Mouse (Mus musculus) lung, embryonic 16.5 days (tissue): ENCODE measurements at regions not wholly inside any gene's neighbourhood (a gene's known extent, or its start where the extent isn't known, plus 50 kb on each side); places are given as distances from the start of the nearest gene placed in this dataset.

Experiments used
- ATAC-seq: fragments of 200-750 bp; cut with Nextera tagmentation; 2 replicates; pipeline ENCODE4 v1.8.0; 2017; ENCODE audit warnings: low read depth, mild to moderate bottlenecking, moderate library complexity
- H3K27ac ChIP-seq: fragments of 300-500 bp; sonication (generic); 2 replicates; pipeline ENCODE4 v1.5.1; 2014; ENCODE audit warnings: mild to moderate bottlenecking, control low read depth, low read length
- H3K27me3 ChIP-seq: fragments of 300-500 bp; sonication (generic); 2 replicates; pipeline ENCODE4 v1.6.1; 2014; ENCODE audit warnings: low read depth, low read length, mixed read lengths; ENCODE audit not compliant: control insufficient read depth, insufficient read depth
- H3K36me3 ChIP-seq: fragments of 300-500 bp; sonication (generic); 2 replicates; pipeline ENCODE4 v1.6.1; 2014; ENCODE audit warnings: low read length; ENCODE audit not compliant: control insufficient read depth, insufficient read depth
- H3K4me1 ChIP-seq: fragments of 300-500 bp; sonication (generic); replicated peaks from 2 replicates; pipeline ENCODE4 v1.6.1; 2014; ENCODE audit warnings: low read length, mixed read lengths; ENCODE audit not compliant: control insufficient read depth, insufficient read depth
- H3K4me2 ChIP-seq: fragments of 300-500 bp; sonication (generic); 2 replicates; pipeline ENCODE4 v1.6.1; 2014; ENCODE audit warnings: low read depth, low read length, control low read depth
- H3K4me3 ChIP-seq: fragments of 300-500 bp; sonication (generic); 2 replicates; pipeline ENCODE4 v1.5.1; 2014; ENCODE audit warnings: mild to moderate bottlenecking, low read length, control low read depth
- H3K9ac ChIP-seq: fragments of 300-500 bp; sonication (generic); 2 replicates; pipeline ENCODE4 v1.6.1; 2014; ENCODE audit warnings: low read length, control low read depth
- H3K9me3 ChIP-seq: fragments of 300-500 bp; sonication (generic); 2 replicates; pipeline ENCODE4 v1.6.1; 2016; ENCODE audit warnings: low read length; ENCODE audit not compliant: control insufficient read depth
- WGBS: fragments of 180-500 bp; shearing (Covaris S2); extraction: QIAGEN DNeasy Blood & Tissue Kit; methylation state at CpG from one replicate; pipeline ENCODE4 v1.1.7; 2014; 5-methylcytosine and 5-hydroxymethylcytosine counted together

- 87% methylated on average over 1 of the region's 1 CpGs for WGBS
- H3K4me2 ChIP-seq, result no peak overlapping the region
- no peaks in the 10 kb centered on the region for H3K4me1 ChIP-seq
- H3K27me3 ChIP-seq, result no peaks in the 10 kb centered on the region
- H3K4me3 ChIP-seq, result no peak overlapping the region
- H3K27ac ChIP-seq, result no peak overlapping the region
- no peak overlapping the region for H3K9ac ChIP-seq
- H3K36me3 ChIP-seq, result no peaks in the 10 kb centered on the region
- ATAC-seq, result no peak
- no peaks in the 10 kb centered on the region for H3K9me3 ChIP-seq
These were observed 857.9 kb upstream of the Nr2f1 start for GRCm38 (mm10) chr13:79057424-79057823.

- no peak for ATAC-seq
- Histone ChIP-seq H3K27me3 (no peaks in the 10 kb centered on the region), H3K4me1 (no peaks in the 10 kb centered on the region), H3K9me3 (no peaks in the 10 kb centered on the region), H3K4me3 (no peak overlapping the region), H3K27ac (no peak overlapping the region), H3K36me3 (no peaks in the 10 kb centered on the region), H3K4me2 (no peak overlapping the region), H3K9ac (no peak overlapping the region)
These were observed 854.9 kb upstream of the Nr2f1 start for GRCm38 (mm10) chr13:79054481-79054880.

GRCm38 (mm10) chr13:79053428-79053827 is 853.9 kb upstream of the Nr2f1 start:
- Histone ChIP-seq H3K36me3 (no peaks in the 10 kb centered on the region), H3K27ac (no peak overlapping the region), H3K4me1 (no peaks in the 10 kb centered on the region), H3K9me3 (no peaks in the 10 kb centered on the region), H3K4me3 (no peak overlapping the region), H3K9ac (no peak overlapping the region), H3K27me3 (no peaks in the 10 kb centered on the region), H3K4me2 (no peak overlapping the region)
- 74% methylated on average over 1 of the region's 1 CpGs for WGBS
- no peak for ATAC-seq

GRCm38 (mm10) chr13:79047240-79047639 is 847.7 kb upstream of the Nr2f1 start:
- H3K27me3 ChIP-seq, result no peaks in the 10 kb centered on the region
- 86% methylated on average over 1 of the region's 1 CpGs for WGBS
- H3K4me1 ChIP-seq, result no peaks in the 10 kb centered on the region
- no peaks in the 10 kb centered on the region for H3K36me3 ChIP-seq
- H3K4me3 ChIP-seq, result no peak overlapping the region
- no peak for ATAC-seq
- H3K9ac ChIP-seq, result no peak overlapping the region
- H3K4me2 ChIP-seq, result no peak overlapping the region
- H3K27ac ChIP-seq, result no peak overlapping the region
- H3K9me3 ChIP-seq, result no peaks in the 10 kb centered on the region

- no peak overlapping the region for H3K4me2 ChIP-seq
- H3K27me3 ChIP-seq, result no peaks in the 10 kb centered on the region
- no peak overlapping the region for H3K4me3 ChIP-seq
- 60% methylated on average over 5 of the region's 5 CpGs for WGBS
- H3K9ac ChIP-seq, result no peak overlapping the region
- H3K27ac ChIP-seq, result no peak overlapping the region
- ATAC-seq, result no peak
- H3K9me3 ChIP-seq, result no peaks in the 10 kb centered on the region
- H3K36me3 ChIP-seq, result no peaks in the 10 kb centered on the region
- H3K4me1 ChIP-seq, result no peaks in the 10 kb centered on the region
These were observed 845.1 kb upstream of the Nr2f1 start for GRCm38 (mm10) chr13:79044657-79045056.

- no peak overlapping the region for H3K27ac ChIP-seq
- no peaks in the 10 kb centered on the region for H3K27me3 ChIP-seq
- H3K4me3 ChIP-seq, result no peak overlapping the region
- no peak overlapping the region for H3K9ac ChIP-seq
- no peaks in the 10 kb centered on the region for H3K9me3 ChIP-seq
- no peak for ATAC-seq
- H3K4me1 ChIP-seq, result no peaks in the 10 kb centered on the region
- no peaks in the 10 kb centered on the region for H3K36me3 ChIP-seq
- H3K4me2 ChIP-seq, result no peak overlapping the region
These were observed 838.3 kb upstream of the Nr2f1 start for GRCm38 (mm10) chr13:79037883-79038282.

GRCm38 (mm10) chr13:79035276-79035675 is 835.7 kb upstream of the Nr2f1 start:
- no peak for ATAC-seq
- Histone ChIP-seq H3K9me3 (no peaks in the 10 kb centered on the region), H3K4me1 (no peaks in the 10 kb centered on the region), H3K4me2 (no peak overlapping the region), H3K4me3 (no peak overlapping the region), H3K27ac (no peak overlapping the region), H3K9ac (no peak overlapping the region), H3K27me3 (no peaks in the 10 kb centered on the region), H3K36me3 (no peaks in the 10 kb centered on the region)
- WGBS, result 66% methylated on average over 2 of the region's 2 CpGs

- ATAC-seq, result peak; percentile 52; the same call in 1 of the 2 replicates
- Histone ChIP-seq H3K4me1 (no peaks in the 10 kb centered on the region), H3K4me3 (no peak overlapping the region), H3K4me2 (no peak overlapping the region), H3K27ac (no peak overlapping the region), H3K36me3 (no peaks in the 10 kb centered on the region), H3K9ac (no peak overlapping the region), H3K27me3 (no peaks in the 10 kb centered on the region), H3K9me3 (no peaks in the 10 kb centered on the region)
These were observed 830.4 kb upstream of the Nr2f1 start for GRCm38 (mm10) chr13:79029974-79030373.

GRCm38 (mm10) chr13:79027877-79028760 is 828.6 kb upstream of the Nr2f1 start:
- Histone ChIP-seq H3K36me3 (no peaks in the 10 kb centered on the region), H3K4me3 (no peak overlapping the region), H3K9me3 (no peaks in the 10 kb centered on the region), H3K27me3 (no peaks in the 10 kb centered on the region), H3K27ac (no peak overlapping the region), H3K9ac (no peak overlapping the region), H3K4me2 (no peak overlapping the region), H3K4me1 (no peaks in the 10 kb centered on the region)
- WGBS, result 43% methylated on average over 4 of the region's 4 CpGs
- ATAC-seq, result no peak
